Mouse (Mus musculus): ENCODE results near the gene Olfr764-ps1. TPM values are rescaled to one million over a fixed set of nuclear protein-coding genes. Genes with fewer than 3 reads are reported as not detected.
"Not testable (repeated sequence)": the region's sequence is repeated elsewhere in the genome, so short reads cannot be mapped to it uniquely, and the experiment has no call there.

Olfr764-ps1 gene
- total and polyA plus RNA-seq, 2 experiments from 2014 or later, result not detected

DNA sequence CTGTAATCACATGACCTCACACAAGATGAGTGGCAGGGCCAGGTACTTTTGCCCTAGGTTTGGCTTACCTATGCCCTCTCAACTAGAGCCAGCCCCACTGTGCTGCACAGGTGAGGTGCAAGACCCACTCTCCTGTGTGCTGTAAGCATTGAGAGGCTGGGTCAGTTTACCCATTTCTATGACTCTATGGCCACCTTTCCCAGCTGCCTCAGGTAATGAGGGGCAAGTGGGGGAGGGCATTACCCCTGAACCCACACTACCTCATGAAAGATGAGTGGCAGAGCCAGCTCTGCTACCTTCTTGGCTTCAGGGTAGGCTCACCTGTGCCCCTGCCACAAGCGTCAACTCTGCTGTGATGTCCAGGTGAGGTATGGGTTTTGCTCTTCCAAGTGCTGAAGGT, 43.9 kb downstream of the Olfr764-ps1 start:
- no peaks in the 10 kb centered on the region for H3K4me1 ChIP-seq (ENCODE audit: insufficient read depth, low read length)
- no peaks in the 10 kb centered on the region for H3K9me3 ChIP-seq (ENCODE audit: low read length)
- WGBS, result 97% methylated on average over 1 of the region's 1 CpGs
- no peak for ATAC-seq (ENCODE audit: low FRiP score)
- no peak overlapping the region for H3K4me2 ChIP-seq (ENCODE audit: low read depth, low read length, poor library complexity, severe bottlenecking)
- no peaks in the 10 kb centered on the region for H3K27me3 ChIP-seq (ENCODE audit: insufficient read depth, low read length)
- no peak overlapping the region for H3K4me3 ChIP-seq (ENCODE audit: low read depth, low read length)
- H3K36me3 ChIP-seq (ENCODE audit: insufficient read depth, low read length), result no peaks in the 10 kb centered on the region
- H3K27ac ChIP-seq (ENCODE audit: low read depth, low read length), result no peak overlapping the region
- no peak overlapping the region for H3K9ac ChIP-seq (replicated peaks; ENCODE audit: low read length, poor library complexity, severe bottlenecking)
- TF ChIP-seq CTCF (IDR thresholded peaks at IDR 0.05), result no peak
- no peak for DNase-seq (ENCODE audit: low spot score)

DNA sequence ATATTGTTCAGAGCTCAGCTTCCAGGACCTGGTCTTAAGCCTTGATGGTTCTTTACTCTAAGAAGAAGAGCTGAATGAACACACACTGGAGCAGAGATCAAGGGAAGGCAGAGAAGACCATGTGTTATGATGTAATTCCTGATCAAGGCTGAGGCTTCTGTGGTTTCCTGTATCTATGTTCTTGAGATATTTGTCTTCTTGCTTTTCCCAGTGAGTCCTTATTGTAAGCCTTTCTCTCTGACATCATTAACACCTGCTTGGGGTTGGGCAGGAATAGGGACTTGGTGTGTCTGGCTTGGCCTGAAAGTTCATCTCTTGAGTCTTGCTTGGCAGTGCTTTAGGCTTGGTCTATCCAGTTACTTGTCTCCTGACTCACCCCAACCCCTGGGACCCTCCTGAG, 48.7 kb downstream of the Olfr764-ps1 start:
- DNase-seq (ENCODE audit: low spot score), result no peak
- Histone ChIP-seq H3K4me3 (ENCODE audit: low read depth, low read length) (no peak overlapping the region), H3K9me3 (ENCODE audit: low read length) (no peaks in the 10 kb centered on the region), H3K36me3 (ENCODE audit: insufficient read depth, low read length) (no peaks in the 10 kb centered on the region), H3K4me2 (ENCODE audit: low read depth, low read length, poor library complexity, severe bottlenecking) (no peak overlapping the region), H3K9ac (replicated peaks; ENCODE audit: low read length, poor library complexity, severe bottlenecking) (no peak overlapping the region), H3K27ac (ENCODE audit: low read depth, low read length) (no peak overlapping the region), H3K27me3 (ENCODE audit: insufficient read depth, low read length) (no peaks in the 10 kb centered on the region), H3K4me1 (ENCODE audit: insufficient read depth, low read length) (no peaks in the 10 kb centered on the region)
- no peak for ATAC-seq (ENCODE audit: low FRiP score)
- TF ChIP-seq CTCF (IDR thresholded peaks at IDR 0.05), result no peak

- not testable (repeated sequence) for H3K4me2 ChIP-seq (ENCODE audit: low read depth, low read length, poor library complexity, severe bottlenecking); DNase-seq (ENCODE audit: low spot score); H3K27me3 ChIP-seq (ENCODE audit: insufficient read depth, low read length); H3K9me3 ChIP-seq (ENCODE audit: low read length); H3K4me3 ChIP-seq (ENCODE audit: low read depth, low read length); H3K9ac ChIP-seq (replicated peaks; ENCODE audit: low read length, poor library complexity, severe bottlenecking); H3K4me1 ChIP-seq (ENCODE audit: insufficient read depth, low read length); H3K27ac ChIP-seq (ENCODE audit: low read depth, low read length); H3K36me3 ChIP-seq (ENCODE audit: insufficient read depth, low read length)
- 72% methylated on average over 7 of the region's 10 CpGs for WGBS
- ATAC-seq (ENCODE audit: low FRiP score), result 0 out of 2 replicates have a peak, but pooled peaks have one; percentile 13
Observed at GRCm38 (mm10) chr10:128990129-128990850, 49.4 kb downstream of the Olfr764-ps1 start.

GRCm38 (mm10) chr10:128989131-128989530, 50.6 kb downstream of the Olfr764-ps1 start, which contains the start of gene Olfr9:
Olfr9 (plus strand) TSS chr10:128989431.
- WGBS, result 53% methylated on average over 1 of the region's 1 CpGs
- not testable (repeated sequence) for H3K36me3 ChIP-seq (ENCODE audit: insufficient read depth, low read length); H3K4me3 ChIP-seq (ENCODE audit: low read depth, low read length); H3K4me2 ChIP-seq (ENCODE audit: low read depth, low read length, poor library complexity, severe bottlenecking); H3K9me3 ChIP-seq (ENCODE audit: low read length); DNase-seq (ENCODE audit: low spot score); H3K27me3 ChIP-seq (ENCODE audit: insufficient read depth, low read length); H3K9ac ChIP-seq (replicated peaks; ENCODE audit: low read length, poor library complexity, severe bottlenecking); H3K27ac ChIP-seq (ENCODE audit: low read depth, low read length); H3K4me1 ChIP-seq (ENCODE audit: insufficient read depth, low read length); ATAC-seq (ENCODE audit: low FRiP score)

Other genes with a start within 250 kb of the Olfr764-ps1 start
- gene Mmp19, start 249.0 kb downstream of the Olfr764-ps1 start, total RNA-seq (2014; rRNA removed), result 1.3 and 1.8 TPM in 2 replicates
- gene Mmp19, start 249.0 kb downstream of the Olfr764-ps1 start, polyA plus RNA-seq (2015; fragmentation: Nextera tagmentation; extraction: Ambion mirVana), result 0.29 and 0.54 TPM in 2 replicates
- 31.4 and 39.4 TPM in 2 replicates for gene Dnajc14, start 235.8 kb downstream of the Olfr764-ps1 start, total RNA-seq (2014; rRNA removed)
- 34.6 and 37.7 TPM in 2 replicates for gene Dnajc14, start 235.8 kb downstream of the Olfr764-ps1 start, polyA plus RNA-seq (2015; fragmentation: Nextera tagmentation; extraction: Ambion mirVana)
- 18.6 and 21.8 TPM in 2 replicates for gene Tmem198b, start 235.5 kb downstream of the Olfr764-ps1 start, total RNA-seq (2014; rRNA removed)
- 17.1 and 18.9 TPM in 2 replicates for gene Tmem198b, start 235.5 kb downstream of the Olfr764-ps1 start, polyA plus RNA-seq (2015; fragmentation: Nextera tagmentation; extraction: Ambion mirVana)
- 30.7 and 36.8 TPM in 2 replicates for gene Sarnp, start 222.6 kb downstream of the Olfr764-ps1 start, total RNA-seq (2014; rRNA removed)
- gene Sarnp, start 222.6 kb downstream of the Olfr764-ps1 start, polyA plus RNA-seq (2015; fragmentation: Nextera tagmentation; extraction: Ambion mirVana), result 120 and 126 TPM in 2 replicates
- 6.9 and 11.1 TPM in 2 replicates for gene Ormdl2, start 218.3 kb downstream of the Olfr764-ps1 start, total RNA-seq (2014; rRNA removed)
- 15.0 and 15.6 TPM in 2 replicates for gene Ormdl2, start 218.3 kb downstream of the Olfr764-ps1 start, polyA plus RNA-seq (2015; fragmentation: Nextera tagmentation; extraction: Ambion mirVana)
- 16.9 and 22.4 TPM in 2 replicates for gene Gdf11, start 148.2 kb downstream of the Olfr764-ps1 start, total RNA-seq (2014; rRNA removed)
- 6.5 and 7.5 TPM in 2 replicates for gene Gdf11, start 148.2 kb downstream of the Olfr764-ps1 start, polyA plus RNA-seq (2015; fragmentation: Nextera tagmentation; extraction: Ambion mirVana)
- gene Cd63, start 138.9 kb downstream of the Olfr764-ps1 start, total RNA-seq (2014; rRNA removed), result 16.6 and 28.6 TPM in 2 replicates
- 231 and 238 TPM in 2 replicates for gene Cd63, start 138.9 kb downstream of the Olfr764-ps1 start, polyA plus RNA-seq (2015; fragmentation: Nextera tagmentation; extraction: Ambion mirVana)
- 8.8 and 10.5 TPM in 2 replicates for gene Rdh5, start 117.0 kb downstream of the Olfr764-ps1 start, total RNA-seq (2014; rRNA removed)
- 8.8 and 10.8 TPM in 2 replicates for gene Rdh5, start 117.0 kb downstream of the Olfr764-ps1 start, polyA plus RNA-seq (2015; fragmentation: Nextera tagmentation; extraction: Ambion mirVana)
- gene Bloc1s1, start 115.9 kb downstream of the Olfr764-ps1 start, total RNA-seq (2014; rRNA removed), result 87.8 and 100 TPM in 2 replicates
- gene Bloc1s1, start 115.9 kb downstream of the Olfr764-ps1 start, polyA plus RNA-seq (2015; fragmentation: Nextera tagmentation; extraction: Ambion mirVana), result 240 and 265 TPM in 2 replicates
- gene Itga7, start 106.1 kb downstream of the Olfr764-ps1 start, total RNA-seq (2014; rRNA removed), result 18.9 and 23.3 TPM in 2 replicates
- gene Itga7, start 106.1 kb downstream of the Olfr764-ps1 start, polyA plus RNA-seq (2015; fragmentation: Nextera tagmentation; extraction: Ambion mirVana), result 13.6 and 14.0 TPM in 2 replicates
- gene Mettl7b, start 78.9 kb downstream of the Olfr764-ps1 start, total RNA-seq (2014; rRNA removed), result not detected in 2 replicates
- gene Mettl7b, start 78.9 kb downstream of the Olfr764-ps1 start, polyA plus RNA-seq (2015; fragmentation: Nextera tagmentation; extraction: Ambion mirVana), result not detected in 2 replicates
- gene Olfr9, start 50.5 kb downstream of the Olfr764-ps1 start, total RNA-seq (2014; rRNA removed), result not detected in 2 replicates
- not detected in 2 replicates for gene Olfr9, start 50.5 kb downstream of the Olfr764-ps1 start, polyA plus RNA-seq (2015; fragmentation: Nextera tagmentation; extraction: Ambion mirVana)
- not detected in 2 replicates for gene Olfr763, start 29.1 kb downstream of the Olfr764-ps1 start, total RNA-seq (2014; rRNA removed)
- not detected in 2 replicates for gene Olfr763, start 29.1 kb downstream of the Olfr764-ps1 start, polyA plus RNA-seq (2015; fragmentation: Nextera tagmentation; extraction: Ambion mirVana)
- not detected in 2 replicates for gene Olfr765, start 10.1 kb upstream of the Olfr764-ps1 start, total RNA-seq (2014; rRNA removed)
- gene Olfr765, start 10.1 kb upstream of the Olfr764-ps1 start, polyA plus RNA-seq (2015; fragmentation: Nextera tagmentation; extraction: Ambion mirVana), result not detected in 2 replicates
- not detected in 2 replicates for gene Olfr766-ps1, start 29.1 kb upstream of the Olfr764-ps1 start, total RNA-seq (2014; rRNA removed)
- not detected in 2 replicates for gene Olfr766-ps1, start 29.1 kb upstream of the Olfr764-ps1 start, polyA plus RNA-seq (2015; fragmentation: Nextera tagmentation; extraction: Ambion mirVana)
- not detected in 2 replicates for gene Olfr767, start 43.0 kb upstream of the Olfr764-ps1 start, total RNA-seq (2014; rRNA removed)
- not detected in 2 replicates for gene Olfr767, start 43.0 kb upstream of the Olfr764-ps1 start, polyA plus RNA-seq (2015; fragmentation: Nextera tagmentation; extraction: Ambion mirVana)
- not detected in 2 replicates for gene Olfr768, start 59.5 kb upstream of the Olfr764-ps1 start, total RNA-seq (2014; rRNA removed)
- gene Olfr768, start 59.5 kb upstream of the Olfr764-ps1 start, polyA plus RNA-seq (2015; fragmentation: Nextera tagmentation; extraction: Ambion mirVana), result not detected in 2 replicates
- not detected in 2 replicates for gene Olfr769, start 78.0 kb upstream of the Olfr764-ps1 start, total RNA-seq (2014; rRNA removed)
- gene Olfr769, start 78.0 kb upstream of the Olfr764-ps1 start, polyA plus RNA-seq (2015; fragmentation: Nextera tagmentation; extraction: Ambion mirVana), result not detected in 2 replicates
- gene Olfr770, start 99.1 kb upstream of the Olfr764-ps1 start, total RNA-seq (2014; rRNA removed), result not detected in 2 replicates
- gene Olfr770, start 99.1 kb upstream of the Olfr764-ps1 start, polyA plus RNA-seq (2015; fragmentation: Nextera tagmentation; extraction: Ambion mirVana), result not detected in 2 replicates
- gene Olfr771, start 124.9 kb upstream of the Olfr764-ps1 start, total RNA-seq (2014; rRNA removed), result not detected in 2 replicates
- not detected in 2 replicates for gene Olfr771, start 124.9 kb upstream of the Olfr764-ps1 start, polyA plus RNA-seq (2015; fragmentation: Nextera tagmentation; extraction: Ambion mirVana)
- gene Olfr772, start 138.0 kb upstream of the Olfr764-ps1 start, total RNA-seq (2014; rRNA removed), result not detected in 2 replicates
- not detected in 2 replicates for gene Olfr772, start 138.0 kb upstream of the Olfr764-ps1 start, polyA plus RNA-seq (2015; fragmentation: Nextera tagmentation; extraction: Ambion mirVana)
- gene Olfr773, start 147.5 kb upstream of the Olfr764-ps1 start, total RNA-seq (2014; rRNA removed), result not detected in 2 replicates
- not detected in 2 replicates for gene Olfr773, start 147.5 kb upstream of the Olfr764-ps1 start, polyA plus RNA-seq (2015; fragmentation: Nextera tagmentation; extraction: Ambion mirVana)
- gene Olfr774, start 196.3 kb upstream of the Olfr764-ps1 start, total RNA-seq (2014; rRNA removed), result not detected in 2 replicates
- not detected in 2 replicates for gene Olfr774, start 196.3 kb upstream of the Olfr764-ps1 start, polyA plus RNA-seq (2015; fragmentation: Nextera tagmentation; extraction: Ambion mirVana)
- not detected in 2 replicates for gene Olfr775, start 208.5 kb upstream of the Olfr764-ps1 start, total RNA-seq (2014; rRNA removed)
- gene Olfr775, start 208.5 kb upstream of the Olfr764-ps1 start, polyA plus RNA-seq (2015; fragmentation: Nextera tagmentation; extraction: Ambion mirVana), result not detected in 2 replicates
- gene Olfr776, start 219.2 kb upstream of the Olfr764-ps1 start, total RNA-seq (2014; rRNA removed), result not detected in 2 replicates
- not detected in 2 replicates for gene Olfr776, start 219.2 kb upstream of the Olfr764-ps1 start, polyA plus RNA-seq (2015; fragmentation: Nextera tagmentation; extraction: Ambion mirVana)
- not detected in 2 replicates for gene Olfr777, start 231.6 kb upstream of the Olfr764-ps1 start, total RNA-seq (2014; rRNA removed)
- gene Olfr777, start 231.6 kb upstream of the Olfr764-ps1 start, polyA plus RNA-seq (2015; fragmentation: Nextera tagmentation; extraction: Ambion mirVana), result not detected in 2 replicates

Data from midbrain, postnatal 0 days (tissue).